Mouse (Mus musculus) regulatory T cell (primary cell): ENCODE measurements around the gene Tmem230.
"Not testable (repeated sequence)": the region's sequence is repeated elsewhere in the genome, so short reads cannot be mapped to it uniquely, and the experiment has no call there.

ENCODE experiments used
- in situ Hi-C: fragments of 300-600 bp; cut with MboI, MseI; formaldehyde crosslinking; loops from one replicate; pipeline ENCODE4 v1.15.1; 2025; ENCODE audit warnings: high pct_unique_total_duplicates

Gene Tmem230

DNA sequence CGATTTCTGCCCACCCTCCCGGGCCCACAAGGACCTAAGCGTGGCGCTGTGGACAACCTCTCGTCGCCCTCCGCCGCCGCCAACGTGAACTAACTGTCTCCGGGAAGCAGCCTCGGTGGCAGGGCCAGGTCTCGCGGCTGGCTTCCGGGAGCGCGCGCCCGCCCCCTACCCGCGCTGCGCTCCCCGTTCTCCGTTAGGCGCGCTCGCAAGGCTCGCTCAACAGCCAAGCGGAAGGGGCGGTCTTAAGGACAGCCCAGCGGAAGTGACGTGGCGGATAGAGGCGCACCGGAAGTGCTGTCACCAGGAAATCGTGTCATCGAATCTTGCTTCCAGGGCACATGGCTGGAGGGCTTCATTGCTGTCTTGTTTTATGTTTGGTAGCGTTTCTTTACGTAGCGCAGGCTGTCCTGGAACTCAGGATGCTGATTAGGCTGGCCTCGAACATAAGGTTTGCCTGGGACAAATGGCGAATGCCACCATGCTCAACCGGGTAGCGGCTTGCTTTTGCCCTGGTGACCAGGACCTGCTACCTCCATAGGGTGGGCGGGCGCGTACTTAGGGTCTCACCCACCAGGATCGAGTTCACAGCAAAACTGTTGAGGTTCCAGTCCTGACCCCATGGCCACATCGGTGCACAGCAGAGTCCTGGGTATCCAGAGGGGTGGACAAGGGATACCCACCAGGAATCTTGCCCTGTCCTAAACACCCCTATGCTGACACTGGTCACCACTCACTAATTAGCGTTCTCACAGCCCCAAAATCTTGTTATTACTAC, at the start of gene Tmem230:
Gene Tmem230, minus strand, starts transcription at position 269 of the 775 bp plus-strand sequence.
- in situ Hi-C loops = loop anchor here (10.0 kb wide), 2 partner anchors 223 to 1073 kb away; no protein-coding TSS in a partner anchor

DNA sequence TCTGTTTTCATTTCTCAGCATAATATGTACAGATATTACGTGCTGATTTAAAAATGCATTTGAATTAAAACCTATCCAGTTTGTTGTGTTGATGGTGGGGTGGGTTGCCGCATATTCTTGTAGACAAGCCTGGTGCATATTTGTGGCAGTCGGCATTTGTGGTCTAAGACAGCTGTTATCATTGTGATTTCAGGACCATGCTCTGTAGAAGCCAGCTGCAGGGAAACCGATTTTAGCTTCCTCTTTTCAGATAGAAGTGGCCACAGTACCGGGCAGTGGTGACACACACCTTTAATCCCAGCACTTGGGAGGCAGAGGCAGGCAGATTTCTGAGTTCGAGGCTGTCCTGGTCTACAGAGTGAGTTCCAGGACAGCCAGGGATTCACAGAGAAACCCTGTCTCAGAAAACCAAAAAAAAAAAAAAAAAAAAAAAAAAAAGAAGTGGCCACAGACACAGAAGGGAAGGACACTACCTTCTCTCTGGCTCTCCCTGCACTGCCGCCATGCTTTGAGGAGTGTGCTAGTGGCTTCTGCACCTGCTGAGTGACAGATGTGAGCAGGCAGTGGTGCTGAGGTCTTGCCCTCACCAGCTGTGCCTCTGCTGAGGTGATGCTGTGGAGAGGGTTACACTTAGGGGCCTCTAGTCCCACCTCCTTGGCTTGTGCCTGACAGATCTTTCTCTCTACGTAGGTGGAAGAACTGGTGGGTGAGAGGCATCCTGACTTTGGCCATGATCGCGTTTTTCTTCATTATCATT, 46.3 kb upstream of the Tmem230 start:
- in situ Hi-C loops = no loop called here

DNA sequence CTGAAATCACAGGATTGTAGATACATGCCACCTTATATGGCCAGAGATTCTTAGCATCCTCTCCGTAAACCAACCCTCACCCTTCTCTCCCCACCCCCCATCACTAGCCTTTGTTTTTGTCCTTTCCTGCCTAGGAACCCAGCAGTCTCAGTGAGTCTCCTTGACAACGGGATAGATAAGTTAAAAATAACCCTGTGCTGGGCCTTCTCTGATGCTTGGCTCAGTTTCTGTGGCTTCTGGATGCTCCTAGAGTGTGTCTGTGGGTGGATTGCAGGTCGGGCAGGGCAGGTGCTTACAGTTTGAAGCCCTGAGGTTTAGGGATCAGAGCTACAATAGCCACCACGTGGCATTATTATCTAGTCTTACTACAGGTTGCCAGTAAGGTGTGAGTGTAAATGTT, 44.5 kb upstream of the Tmem230 start:
- in situ Hi-C loops = no loop called here

DNA sequence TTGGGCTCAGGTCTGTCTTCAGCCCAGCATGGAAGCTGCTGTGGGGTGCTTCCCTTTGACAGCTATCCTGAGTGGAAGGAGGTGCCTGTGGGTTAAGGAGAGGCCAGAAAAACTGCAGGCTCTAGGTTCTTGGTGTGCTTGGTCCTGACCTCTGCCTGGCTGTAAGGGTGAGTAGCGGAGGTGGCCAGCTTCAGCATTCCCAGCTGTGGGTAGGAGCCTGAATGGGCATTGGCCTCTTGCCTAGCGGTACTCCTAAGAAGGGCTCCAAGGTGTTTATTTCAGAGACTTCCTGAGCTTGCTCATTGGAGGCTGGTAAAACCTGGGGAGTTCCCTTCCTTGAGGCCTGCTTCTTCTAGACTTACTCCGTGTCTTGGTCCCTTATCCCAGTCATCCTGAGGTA, 43.7 kb upstream of the Tmem230 start:
- in situ Hi-C loops = no loop called here

DNA sequence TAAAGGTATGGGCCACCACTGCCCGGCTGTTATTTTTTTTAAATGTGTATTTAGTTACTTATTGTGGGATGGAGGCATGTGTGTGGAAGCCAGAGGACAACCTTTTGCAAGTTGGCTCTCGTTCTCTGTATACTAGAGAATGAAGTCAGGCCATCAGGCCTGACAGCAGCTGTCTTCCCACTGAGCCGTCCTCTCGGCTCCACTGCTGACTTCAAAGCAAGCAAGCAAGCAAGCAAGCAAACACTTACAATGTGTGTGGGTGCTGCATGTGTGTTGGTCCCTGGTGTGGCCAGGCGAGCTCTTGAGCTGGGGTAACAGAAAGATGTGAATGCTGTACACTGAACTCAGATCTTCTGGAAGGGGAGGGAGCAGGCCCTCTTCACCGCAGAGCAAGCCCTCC, 43.2 kb upstream of the Tmem230 start:
- in situ Hi-C loops = no loop called here

DNA sequence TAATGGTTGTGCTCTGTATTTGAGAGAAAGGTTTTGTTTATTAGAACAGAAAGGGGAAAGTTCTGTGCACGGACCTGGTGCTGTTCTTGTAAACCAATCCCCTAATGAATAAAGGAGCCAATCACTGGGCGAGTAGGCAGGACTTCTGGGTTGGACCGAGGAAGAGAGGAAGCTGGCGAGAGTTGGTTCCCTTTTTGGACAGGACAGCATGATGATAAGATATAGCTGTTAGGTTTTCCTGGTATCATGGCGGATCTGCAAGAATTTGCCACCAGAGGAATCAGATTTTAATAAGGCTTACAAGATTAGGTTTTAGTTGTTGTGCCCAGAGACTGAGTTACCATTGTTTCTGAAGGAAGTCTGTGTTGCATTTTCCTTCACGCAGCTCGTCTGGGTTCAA, 41.6 kb upstream of the Tmem230 start:
- in situ Hi-C loops = not testable (repeated sequence)

DNA sequence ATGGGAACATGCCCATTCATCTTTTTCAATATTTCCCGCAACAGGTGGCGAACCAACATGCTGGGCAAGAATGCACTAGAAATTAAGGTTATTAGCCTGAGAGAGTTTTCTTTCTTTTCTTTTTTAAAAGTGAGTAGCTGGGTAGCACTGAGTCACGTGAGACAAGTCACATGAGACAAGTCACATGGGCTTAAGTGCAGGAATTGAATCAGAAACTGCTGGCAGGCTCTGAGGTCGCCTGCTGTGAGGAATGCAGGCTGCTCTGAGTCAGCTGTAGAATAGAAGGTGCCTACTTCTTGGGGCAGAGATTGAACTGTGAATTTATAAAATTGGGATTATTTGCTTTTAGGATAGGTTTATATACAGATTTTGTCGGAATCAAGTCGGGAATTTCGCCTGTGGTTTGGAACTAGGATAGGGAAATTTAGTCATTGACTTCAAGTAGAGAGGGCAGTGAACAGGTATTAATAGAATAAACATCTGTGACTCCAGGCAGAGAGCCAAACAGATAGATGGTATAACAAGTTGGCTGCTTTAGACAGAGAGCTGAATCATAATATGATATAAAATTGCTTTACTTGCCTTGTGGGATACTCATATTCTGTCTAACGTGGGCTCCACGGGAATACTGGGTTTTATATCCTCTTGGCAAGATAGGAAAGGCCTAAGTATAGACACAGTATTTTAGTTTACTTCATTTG, 38.9 kb upstream of the Tmem230 start:
- in situ Hi-C loops = no loop called here

DNA sequence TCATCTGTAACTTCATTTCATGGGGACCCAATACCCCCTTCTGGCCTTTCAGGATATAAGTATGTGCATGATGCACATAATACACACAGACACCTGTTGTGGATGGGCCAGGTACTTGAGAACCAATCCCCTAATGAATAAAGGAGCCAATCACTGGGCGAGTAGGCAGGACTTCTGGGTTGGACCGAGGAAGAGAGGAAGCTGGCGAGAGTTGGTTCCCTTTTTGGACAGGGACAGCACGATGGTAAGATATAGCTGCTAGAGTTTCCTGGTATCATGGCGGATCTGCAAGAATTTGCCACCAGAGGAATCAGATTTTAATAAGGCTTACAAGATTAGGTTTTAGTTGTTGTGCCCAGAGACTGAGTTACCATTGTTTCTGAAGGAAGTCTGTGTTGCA, 38.1 kb upstream of the Tmem230 start:
- in situ Hi-C loops = not testable (repeated sequence)

DNA sequence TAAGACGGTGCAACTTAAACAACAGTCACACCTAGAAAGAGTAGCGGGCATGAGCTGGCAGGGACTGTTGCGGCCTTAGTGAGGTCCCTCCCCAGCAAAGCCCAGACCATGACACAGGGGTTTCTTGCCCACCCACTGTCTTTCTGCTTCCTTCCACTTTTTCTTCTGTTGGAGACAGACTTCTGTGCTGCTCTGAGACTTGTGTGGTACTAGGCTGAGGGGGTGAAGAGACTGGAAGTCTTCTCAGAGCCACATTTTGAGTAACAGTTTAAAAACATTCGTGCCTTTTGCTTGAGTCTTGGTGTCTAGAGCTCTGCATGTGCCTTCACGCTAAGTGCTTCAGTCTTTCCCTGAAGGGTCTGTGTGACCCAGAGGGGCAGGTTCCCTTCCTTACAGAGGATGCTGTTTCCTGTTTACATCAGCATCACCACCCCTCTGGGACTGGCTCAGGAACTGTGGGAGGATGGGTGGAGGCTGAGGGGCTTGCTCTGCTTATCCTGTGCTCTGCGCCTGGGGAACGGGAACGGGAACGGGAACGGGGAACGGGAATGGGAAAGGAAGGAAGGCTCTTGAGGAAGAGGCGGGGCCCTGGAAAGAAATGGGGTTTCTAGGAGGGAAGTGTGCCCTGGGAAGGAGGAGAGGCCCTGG, 37.0 kb upstream of the Tmem230 start:
- in situ Hi-C loops = no loop called here

DNA sequence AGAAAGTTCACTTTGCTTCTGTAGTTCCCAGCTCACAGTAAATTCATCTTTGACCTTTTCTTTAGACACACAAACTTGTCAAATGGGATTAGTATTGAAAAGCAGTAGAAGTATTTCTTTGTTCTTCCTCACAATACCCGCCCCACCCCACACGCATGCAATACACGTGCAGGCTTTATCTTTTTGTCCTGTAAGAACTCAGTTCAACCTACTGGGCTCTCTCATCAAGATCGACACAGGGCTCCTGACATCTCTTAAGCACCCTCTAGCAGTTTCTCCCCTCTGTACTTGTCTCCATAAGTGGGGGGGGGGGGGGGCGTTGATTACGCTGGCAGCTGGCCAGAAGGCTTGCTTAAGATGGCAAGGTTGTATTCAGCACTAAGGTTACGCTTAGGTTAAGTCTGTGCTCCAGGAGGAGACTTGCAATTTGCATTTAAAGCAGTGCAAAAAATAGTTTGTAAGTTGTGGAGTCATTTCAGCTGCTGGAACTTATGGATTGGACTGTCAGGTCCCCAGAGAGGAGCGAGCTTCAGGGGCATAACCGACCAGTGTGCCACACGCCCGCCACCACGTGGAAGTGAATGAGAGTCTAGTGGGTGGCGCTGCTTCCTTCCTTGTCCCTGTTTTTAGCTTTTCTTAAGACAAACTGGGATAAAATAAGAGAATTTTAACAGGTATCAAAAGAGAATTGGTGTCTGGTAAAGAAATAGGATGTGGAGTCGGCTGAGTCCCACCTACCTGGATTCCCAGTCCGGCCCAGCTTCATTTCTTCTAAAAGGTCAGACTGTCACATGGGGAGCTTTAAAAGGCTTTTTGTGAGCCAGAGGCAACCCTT, 35.8 kb upstream of the Tmem230 start:
- in situ Hi-C loops = no loop called here

DNA sequence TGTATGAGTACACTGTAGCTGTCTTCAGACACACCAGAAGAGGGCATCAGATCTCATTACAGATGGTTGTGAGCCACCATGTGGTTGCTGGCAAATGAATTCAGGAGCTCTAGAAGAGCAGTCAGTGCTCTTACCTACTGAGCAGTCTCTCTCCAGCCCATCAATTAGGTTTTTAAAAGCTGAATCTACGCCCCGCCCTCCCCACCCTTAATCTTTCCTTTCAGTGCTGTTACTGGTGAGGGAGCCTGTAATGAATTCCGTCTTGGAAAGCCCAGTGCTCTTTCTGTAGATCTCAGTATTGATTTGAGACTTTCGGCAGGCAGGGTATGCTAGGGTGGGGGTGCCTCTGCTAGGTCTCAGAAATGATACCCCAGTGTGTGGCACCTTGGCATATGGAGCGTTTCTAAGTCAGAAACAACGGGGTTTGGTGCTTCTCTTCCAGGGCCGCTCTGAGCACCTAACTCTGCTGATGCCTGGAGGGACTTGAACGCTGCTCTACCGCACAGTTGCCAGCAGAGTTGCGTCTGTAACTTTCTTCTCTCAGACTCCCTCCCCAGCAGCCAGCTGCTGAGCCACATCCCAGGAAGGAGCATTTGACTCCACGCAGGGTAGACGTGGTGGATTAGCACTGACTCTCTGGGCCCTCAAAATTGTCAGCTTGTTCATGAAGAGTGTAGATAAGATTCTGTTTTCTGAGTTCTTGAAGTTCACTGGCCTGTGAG, 35.0 kb upstream of the Tmem230 start:
- in situ Hi-C loops = no loop called here

DNA sequence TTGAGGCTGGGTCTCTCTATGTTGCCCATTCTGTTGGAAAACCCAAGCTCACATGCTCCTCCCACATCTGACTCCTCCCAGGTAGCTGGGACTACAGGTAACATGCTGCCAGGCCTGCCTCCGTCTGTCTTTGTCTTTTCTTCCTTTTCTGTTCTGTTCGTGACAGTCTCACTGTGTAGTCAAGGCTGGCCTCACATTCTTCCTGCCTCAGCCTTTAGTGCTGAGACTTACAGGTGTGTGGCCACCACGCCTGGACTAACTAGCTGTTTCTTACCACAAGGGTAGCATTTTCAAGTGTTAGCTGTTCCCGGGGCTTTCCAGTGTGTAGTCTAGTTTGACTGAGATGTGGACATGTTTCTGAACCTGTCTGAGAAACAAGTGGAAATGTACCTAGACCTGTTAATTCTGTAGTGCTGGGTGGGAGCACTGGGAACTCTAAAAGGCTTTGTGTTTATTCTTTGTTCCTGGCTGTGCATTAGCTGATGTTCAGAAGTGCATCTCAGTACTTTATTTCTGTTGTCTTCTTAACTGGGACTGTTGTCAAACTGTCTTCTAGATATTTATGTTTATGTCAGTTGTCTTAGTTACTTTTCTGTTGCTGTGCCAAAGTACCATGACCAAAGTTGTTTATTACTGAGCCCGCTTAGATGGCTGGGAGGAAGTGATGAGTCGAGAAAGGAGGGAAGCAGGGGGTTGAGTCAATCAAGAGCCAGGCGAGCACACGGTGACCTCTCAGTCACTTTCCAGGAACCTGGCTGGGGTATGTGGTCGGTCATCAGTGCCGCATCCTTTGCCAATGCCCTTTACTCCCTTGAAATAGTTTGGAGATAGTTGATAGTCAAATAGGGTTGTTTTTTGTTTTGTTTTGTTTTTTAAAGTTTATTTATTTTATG, 34.2 kb upstream of the Tmem230 start:
- in situ Hi-C loops = no loop called here

DNA sequence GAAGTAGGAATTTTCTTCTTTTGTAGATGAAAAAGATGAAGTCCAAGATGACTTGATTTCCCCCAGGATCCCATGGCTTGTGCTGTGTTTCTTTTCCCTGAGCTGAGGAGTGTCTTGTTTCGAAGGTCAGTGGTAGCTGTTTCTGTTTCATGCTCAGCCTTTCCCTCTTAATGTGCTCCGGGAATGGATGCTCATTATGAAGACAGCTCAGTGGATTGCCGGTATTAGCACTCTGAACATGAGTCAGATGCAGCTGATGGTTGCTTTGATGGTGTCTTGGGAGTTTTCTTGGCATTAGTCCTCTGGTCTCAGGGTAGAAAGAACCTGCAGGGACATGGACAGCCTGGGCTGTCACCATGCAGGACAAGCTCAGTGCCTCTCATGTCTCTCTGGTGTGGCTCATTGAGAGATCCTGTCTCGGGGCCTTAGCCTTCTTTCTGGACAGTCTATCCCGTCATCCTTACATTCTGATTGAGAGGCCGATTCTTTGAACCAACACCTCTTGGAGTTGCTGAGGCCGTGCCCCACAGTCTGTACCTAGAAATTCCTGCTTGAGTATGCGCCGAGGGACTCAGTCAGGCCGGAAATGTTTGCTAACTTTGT, 33.0 kb upstream of the Tmem230 start:
- in situ Hi-C loops = no loop called here

DNA sequence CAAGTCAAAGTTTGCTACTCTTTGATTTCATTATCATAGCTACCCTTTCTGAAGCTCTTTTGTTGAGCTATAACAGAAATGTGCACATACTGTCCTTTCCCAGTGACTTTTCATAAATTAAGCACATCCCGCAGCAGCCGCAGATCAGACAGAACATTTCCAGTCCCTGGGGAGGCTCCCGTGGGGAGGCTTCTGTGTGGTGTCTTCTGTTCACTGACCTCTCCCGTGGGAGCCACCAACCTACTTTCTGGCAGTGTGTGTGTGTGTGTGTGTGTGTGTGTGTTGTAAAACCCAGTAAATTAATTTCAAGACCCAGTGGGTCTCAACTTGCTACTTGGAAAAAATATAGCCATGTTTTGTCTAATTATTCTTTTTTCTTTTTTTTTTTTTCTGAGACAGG, 32.4 kb upstream of the Tmem230 start:
- in situ Hi-C loops = no loop called here

DNA sequence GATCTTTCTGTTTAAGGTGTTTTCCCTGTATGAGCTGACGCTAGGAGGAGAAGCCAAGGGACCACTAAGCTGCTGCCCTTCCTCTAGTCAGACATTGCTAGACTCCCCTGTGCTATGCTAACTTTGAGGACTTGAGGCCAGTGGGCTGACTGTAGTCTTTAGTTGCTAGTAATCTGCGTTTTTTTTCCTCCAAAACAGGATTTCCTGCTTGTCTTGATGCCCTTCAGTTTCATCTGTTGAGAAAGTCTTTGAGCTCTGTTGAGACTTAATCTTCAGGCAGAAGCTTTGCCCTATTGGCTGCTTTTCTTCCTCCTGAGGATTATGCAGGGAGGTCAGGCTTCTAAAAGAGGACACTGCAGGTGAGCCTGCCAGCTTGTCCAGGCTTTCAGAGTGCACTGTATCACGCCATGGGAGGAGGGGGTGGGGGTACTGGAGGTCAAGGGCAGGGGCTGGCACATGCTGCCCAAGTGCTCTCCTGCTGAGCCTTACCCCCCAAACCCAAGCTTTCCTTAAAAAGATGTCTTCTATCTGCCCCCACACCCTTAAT, 31.8 kb upstream of the Tmem230 start:
- in situ Hi-C loops = no loop called here

DNA sequence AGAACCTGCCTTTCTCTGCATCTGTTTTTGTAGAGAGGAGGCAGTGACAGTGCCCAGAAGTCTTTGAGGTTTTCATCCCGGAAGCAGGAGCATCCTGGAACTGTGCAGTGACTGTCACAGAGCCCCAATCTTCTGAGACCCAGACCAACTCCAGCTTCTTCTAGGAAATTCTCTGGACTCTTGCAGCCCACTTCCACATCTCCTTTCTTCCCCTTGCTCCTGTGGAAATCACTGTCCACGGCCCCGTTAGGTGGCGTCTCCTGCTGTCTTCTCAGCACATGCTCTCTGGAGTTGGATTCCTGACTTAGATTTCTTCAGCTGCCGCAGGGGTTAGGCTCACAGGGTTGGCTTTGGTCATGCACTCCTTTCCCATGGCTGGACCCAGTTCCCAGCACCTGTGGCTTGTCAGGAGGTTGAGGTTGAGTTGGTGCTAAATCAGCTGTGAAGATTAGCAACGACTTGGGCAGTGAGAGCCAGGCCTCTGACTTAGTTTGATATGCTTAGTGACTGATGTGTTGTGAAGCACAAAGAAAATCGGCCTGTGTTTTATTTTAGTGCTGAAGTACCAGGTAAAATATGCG, 30.8 kb upstream of the Tmem230 start:
- in situ Hi-C loops = no loop called here

DNA sequence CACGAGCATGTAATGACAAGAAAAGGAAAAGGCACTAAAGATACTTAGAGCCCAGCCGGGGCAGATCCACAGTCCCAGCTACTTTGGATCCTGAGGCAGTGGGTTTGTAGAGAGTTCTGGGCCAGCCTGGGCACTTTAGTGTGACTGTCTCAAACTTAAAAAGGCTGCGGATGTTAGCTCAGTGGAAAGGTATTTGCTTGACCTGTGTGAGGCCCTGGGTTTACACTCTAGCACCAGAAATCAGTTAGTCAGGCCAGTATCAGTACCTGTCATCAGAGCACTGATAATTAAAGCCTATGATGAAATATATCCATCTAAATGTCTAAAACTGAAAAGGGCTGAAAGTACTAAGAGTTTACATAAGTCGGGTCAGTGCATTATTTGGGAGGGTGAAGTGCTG, 28.6 kb upstream of the Tmem230 start:
- in situ Hi-C loops = no loop called here

DNA sequence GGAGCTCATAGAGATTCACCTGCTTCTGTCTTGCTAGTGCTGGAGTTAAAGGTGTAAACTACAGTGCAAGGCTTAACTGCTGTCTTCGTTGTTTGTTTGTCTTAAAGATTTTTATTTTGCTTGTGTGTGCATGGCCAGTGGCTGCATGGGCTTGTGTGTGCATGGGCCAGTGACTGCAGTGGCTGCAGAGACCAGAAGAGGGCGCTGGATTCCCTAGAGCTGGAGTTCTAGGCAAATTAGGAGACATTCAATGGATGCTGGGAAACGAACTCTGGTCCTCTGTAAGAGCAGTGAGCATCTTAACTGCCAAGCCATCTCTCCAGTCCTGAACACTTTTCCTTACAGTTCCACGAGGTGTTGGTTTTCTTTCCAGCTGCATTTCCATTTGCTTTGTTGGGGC, 27.9 kb upstream of the Tmem230 start:
- in situ Hi-C loops = no loop called here
